Mouse (Mus musculus) neural tube, embryonic 10.5 days (tissue): Measurements from ENCODE around the gene Pcyt1a.
A peak's percentile ranks its signal among the peaks of the same experiment; 100 is the strongest.
"Not testable (repeated sequence)": the region's sequence is repeated elsewhere in the genome, so short reads cannot be mapped to it uniquely, and the experiment has no call there.

Source experiments
- DNase-seq: peaks from one replicate; pipeline ENCODE4 v3.0.0-alpha.2; 2017; ENCODE audit warnings: low spot score; ENCODE audit errors: extremely low spot score

Gene Pcyt1a

DNA sequence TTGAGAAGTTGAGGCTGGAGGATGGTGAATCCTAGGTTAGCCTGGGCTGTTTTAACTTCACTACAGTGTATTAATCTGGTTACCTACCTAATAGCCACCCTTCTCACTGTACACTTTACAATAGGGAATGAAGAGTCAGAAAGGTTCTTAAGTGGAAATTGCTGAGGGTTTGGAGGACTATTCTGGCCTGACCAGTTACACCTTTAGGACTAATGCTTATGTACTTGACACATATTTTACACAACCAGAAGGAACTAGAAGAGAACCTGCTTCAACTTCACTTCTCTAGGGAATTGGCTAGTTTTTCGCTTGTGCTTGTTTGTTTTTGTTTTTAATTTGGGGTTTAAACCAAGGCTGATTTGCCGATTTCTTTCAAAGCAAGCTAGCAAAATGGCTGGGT is 2.4 kb downstream of the Pcyt1a start:
- no peak for DNase-seq

DNA sequence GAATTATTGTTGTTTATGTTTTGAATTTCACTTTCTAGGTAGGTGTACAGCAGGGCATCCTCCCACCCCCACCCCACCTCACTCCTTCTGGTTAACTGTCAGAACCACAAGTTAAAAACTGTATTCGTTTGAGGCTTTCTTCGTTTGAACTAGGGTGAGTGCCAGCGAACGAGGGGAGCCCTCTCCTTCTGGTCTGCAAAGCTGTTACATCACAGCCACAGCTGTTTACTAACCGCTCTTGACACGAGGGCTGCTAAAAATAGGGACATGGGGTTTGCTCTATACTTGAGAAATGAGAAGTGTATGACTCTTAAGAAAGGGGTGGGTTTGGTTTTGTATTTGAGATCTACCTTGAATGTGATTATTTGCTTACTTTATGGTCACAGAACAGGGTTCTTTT is 3.3 kb downstream of the Pcyt1a start:
- DNase-seq, result no peak

DNA sequence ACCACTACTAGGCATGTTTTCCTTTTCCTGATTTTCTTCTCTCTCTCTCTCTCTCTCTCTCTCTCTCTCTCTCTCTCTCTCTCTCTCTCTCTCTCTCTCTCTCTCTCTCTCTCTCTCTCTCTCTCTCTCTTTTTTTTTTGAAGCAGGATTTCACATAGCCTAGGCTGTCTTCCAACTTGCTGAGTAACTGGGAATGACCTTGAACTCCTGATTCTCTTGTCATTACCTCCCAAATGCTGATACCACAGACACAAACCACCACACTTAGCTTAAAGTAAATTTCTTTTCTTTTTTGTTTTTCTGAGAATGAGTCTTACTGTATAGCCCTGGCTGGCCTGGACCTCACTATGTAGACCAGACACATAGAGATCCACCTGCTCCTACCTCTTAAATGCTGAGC is 4.0 kb downstream of the Pcyt1a start:
- no peak for DNase-seq

GRCm38 (mm10) chr16:32436657-32437056 is 5.9 kb downstream of the Pcyt1a start:
- no peak for DNase-seq

GRCm38 (mm10) chr16:32437266-32437665 is 6.5 kb downstream of the Pcyt1a start:
- no peak for DNase-seq

GRCm38 (mm10) chr16:32441432-32441831 is 10.7 kb downstream of the Pcyt1a start:
- no peak for DNase-seq

DNA sequence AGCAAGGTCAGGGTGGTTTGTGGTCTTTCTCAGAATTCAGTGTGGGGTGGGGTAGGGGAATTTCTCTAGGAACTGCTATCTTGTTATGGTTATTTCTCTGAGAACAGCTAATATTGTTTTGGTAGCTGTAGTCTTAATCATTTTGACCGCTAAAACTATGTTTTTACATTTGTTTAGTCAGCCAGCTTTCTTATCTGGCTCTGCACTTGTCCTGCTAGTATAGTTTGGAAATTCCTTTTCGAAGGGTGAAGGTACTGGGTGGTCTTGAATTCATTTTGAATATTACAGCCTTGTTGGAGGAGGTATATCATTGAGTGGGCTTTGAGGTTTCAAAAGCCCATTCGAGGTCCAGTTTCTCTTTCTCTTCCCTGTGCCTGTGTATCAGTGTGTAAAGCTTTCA is 13.9 kb downstream of the Pcyt1a start:
- not testable (repeated sequence) for DNase-seq

GRCm38 (mm10) chr16:32445558-32445957 is 14.8 kb downstream of the Pcyt1a start:
- DNase-seq, result no peak

GRCm38 (mm10) chr16:32446563-32447138 is 15.9 kb downstream of the Pcyt1a start:
- DNase-seq, result no peak

DNA sequence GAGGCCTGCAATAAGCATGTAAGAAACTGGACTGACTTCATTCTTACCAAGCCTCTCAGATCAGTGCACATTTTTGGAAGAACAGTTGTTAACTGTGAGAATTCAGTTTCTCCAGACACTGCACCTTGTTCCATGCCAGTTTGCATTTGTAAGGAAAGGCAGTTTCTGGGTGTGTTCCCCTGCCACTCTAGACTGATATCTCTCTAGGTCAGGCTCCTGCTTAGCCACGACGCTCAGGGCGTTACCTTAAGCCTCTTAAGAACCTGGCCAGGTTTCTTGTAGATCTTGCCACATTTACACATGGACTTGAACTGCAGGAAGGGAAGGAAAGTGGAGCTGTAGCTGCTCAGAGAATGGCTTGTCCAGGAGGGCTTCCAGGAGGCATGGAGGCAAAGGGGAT is 18.9 kb downstream of the Pcyt1a start:
- DNase-seq, result no peak

GRCm38 (mm10) chr16:32450133-32450532 is 19.4 kb downstream of the Pcyt1a start:
- no peak for DNase-seq

DNA sequence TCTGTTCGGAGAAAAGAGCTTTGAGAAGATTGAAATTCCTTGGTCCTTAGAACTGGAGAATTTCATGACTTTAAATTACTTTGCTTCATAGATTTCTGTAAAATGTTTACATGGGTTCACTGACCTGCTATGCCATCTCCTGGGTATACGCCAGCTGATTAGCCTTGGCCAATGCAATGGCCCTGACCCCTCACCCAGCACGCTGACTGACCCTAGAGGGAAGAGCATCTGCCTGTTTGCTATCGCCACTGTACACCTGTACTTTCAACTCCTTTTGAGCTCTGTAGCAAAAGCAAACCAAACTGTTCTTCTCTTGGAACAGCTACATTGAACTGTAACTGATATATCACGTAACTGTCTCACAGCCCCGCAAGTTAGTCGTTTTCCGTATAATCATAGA is 22.4 kb downstream of the Pcyt1a start:
- DNase-seq, result no peak

DNA sequence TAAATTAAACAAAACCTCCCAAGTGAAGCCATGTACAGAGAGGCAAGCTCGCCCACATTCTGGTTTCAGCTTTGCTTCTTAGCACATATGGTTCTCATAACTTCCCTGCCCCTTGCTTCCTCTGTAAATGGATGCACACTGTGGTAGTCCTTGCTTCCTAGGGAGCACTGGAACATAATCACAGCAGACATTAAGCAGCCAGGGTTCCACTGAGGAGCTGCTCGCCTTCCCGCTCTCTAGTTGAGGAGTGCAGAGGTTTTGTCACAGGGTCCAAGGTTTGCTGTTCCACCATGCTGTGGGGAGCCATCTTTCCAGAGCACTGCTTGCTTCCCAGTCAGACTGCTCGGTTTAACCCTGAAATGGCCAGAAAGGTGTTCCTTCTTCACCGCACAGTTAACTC is 23.9 kb downstream of the Pcyt1a start:
- peak; percentile 16 for DNase-seq

GRCm38 (mm10) chr16:32456086-32456485 is 25.4 kb downstream of the Pcyt1a start:
- no peak for DNase-seq

DNA sequence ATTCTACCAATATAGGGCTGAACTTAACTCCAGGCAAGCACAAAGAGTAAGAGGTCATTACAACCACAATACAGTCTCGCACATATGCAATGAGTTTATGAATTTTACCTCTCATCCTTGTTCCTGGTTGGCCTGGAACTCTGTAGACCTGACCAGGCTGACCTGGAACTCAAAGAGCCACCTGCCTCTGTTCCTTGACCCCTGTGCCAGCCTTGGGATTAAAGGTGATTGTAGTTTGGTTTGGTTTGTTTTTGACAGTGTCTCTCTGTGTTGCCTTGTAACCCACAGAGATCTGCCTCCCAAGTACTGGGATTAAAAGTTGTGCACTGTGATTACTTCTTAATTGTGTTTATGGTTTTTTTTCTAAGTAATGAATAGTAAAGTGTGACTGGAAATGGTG is 26.0 kb downstream of the Pcyt1a start:
- no peak for DNase-seq

GRCm38 (mm10) chr16:32457589-32458386 is 27.1 kb downstream of the Pcyt1a start:
- DNase-seq, result no peak

GRCm38 (mm10) chr16:32460518-32460917 is 29.8 kb downstream of the Pcyt1a start:
- DNase-seq, result no peak

GRCm38 (mm10) chr16:32461713-32462112 is 31.0 kb downstream of the Pcyt1a start:
- DNase-seq, result no peak

- no peak for DNase-seq
Observed at GRCm38 (mm10) chr16:32462950-32463349, 32.2 kb downstream of the Pcyt1a start.

GRCm38 (mm10) chr16:32463426-32463825 is 32.7 kb downstream of the Pcyt1a start:
- DNase-seq, result no peak

DNA sequence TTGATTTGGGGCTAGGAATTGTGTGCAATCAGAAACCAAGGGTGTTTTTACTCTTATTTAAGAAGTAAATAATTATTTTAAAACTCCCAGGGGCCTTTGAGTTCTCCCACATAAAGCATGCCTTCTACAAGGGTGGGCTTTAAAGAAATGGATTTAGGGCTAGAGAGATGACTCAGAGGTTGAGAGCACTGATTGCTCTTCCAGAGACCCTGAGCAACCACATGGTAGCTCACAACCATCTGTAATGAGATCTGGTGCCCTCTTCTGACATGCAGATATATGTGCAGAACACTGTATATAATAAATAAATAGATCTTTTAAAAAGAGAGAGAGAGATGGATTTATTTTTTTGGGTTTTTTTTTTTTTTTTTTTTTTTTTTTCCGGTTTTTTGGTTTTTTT is 34.2 kb downstream of the Pcyt1a start:
- DNase-seq, result no peak

DNA sequence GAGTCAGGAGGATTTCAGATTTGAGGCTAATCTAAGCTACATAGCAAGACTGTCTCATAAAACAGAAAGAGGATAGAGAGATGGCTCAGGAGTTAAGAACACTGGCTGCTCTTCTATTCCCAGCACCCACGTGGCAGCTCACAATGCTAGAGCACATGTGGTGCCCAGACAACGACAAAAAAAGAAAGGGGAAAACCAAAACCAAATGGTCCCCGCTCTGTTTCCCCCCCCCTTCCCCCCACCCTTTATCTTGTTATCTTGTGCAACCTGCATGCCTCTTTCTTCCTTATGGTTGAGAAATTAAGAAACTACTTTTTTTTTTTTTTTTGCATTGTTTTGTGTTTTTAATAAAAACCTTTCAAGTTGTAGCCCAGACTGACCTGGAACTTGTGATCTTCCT is 37.8 kb downstream of the Pcyt1a start:
- no peak for DNase-seq

GRCm38 (mm10) chr16:32469404-32470105 is 38.8 kb downstream of the Pcyt1a start:
- DNase-seq, result no peak
